Mouse (Mus musculus) neural tube, embryonic 14.5 days (tissue): ENCODE results near the gene Nkain2. TPM values are rescaled to one million over a fixed set of nuclear protein-coding genes. Genes with fewer than 3 reads are reported as not detected.
"Not testable (repeated sequence)": the region's sequence is repeated elsewhere in the genome, so short reads cannot be mapped to it uniquely, and the experiment has no call there.

Experiments used
- ATAC-seq: fragments of 200-750 bp; cut with Nextera tagmentation; 2 replicates; pipeline ENCODE4 v1.8.0; 2017; ENCODE audit warnings: low read depth, mild to moderate bottlenecking, moderate TSS enrichment, moderate library complexity
- H3K27ac ChIP-seq: fragments of 300-500 bp; sonication (generic); 2 replicates; pipeline ENCODE4 v1.5.1; 2014; ENCODE audit warnings: low read depth, mild to moderate bottlenecking, control low read depth, low read length, moderate library complexity, mixed read lengths
- H3K27me3 ChIP-seq: fragments of 300-500 bp; sonication (generic); 2 replicates; pipeline ENCODE4 v1.6.1; 2014; ENCODE audit warnings: low read length; ENCODE audit not compliant: control insufficient read depth, insufficient read depth
- H3K36me3 ChIP-seq: fragments of 300-500 bp; sonication (generic); 2 replicates; pipeline ENCODE4 v1.6.1; 2014; ENCODE audit warnings: low read length, mixed read lengths; ENCODE audit not compliant: control insufficient read depth, insufficient read depth
- H3K4me1 ChIP-seq: fragments of 300-500 bp; sonication (generic); 2 replicates; pipeline ENCODE4 v1.6.1; 2014; ENCODE audit warnings: low read length; ENCODE audit not compliant: control insufficient read depth, insufficient read depth
- H3K4me2 ChIP-seq: fragments of 300-500 bp; sonication (generic); 2 replicates; pipeline ENCODE4 v1.6.1; 2014; ENCODE audit warnings: mild to moderate bottlenecking, low read depth, low read length, control low read depth
- H3K4me3 ChIP-seq: fragments of 300-500 bp; sonication (generic); 2 replicates; pipeline ENCODE4 v1.5.1; 2014; ENCODE audit warnings: low read depth, low read length, control low read depth, mixed read lengths
- H3K9ac ChIP-seq: fragments of 300-500 bp; sonication (generic); replicated peaks from 2 replicates; pipeline ENCODE4 v1.6.1; 2014; ENCODE audit warnings: low read depth, mild to moderate bottlenecking, control low read depth, low read length, mixed read lengths
- H3K9me3 ChIP-seq: fragments of 300-500 bp; sonication (generic); 2 replicates; pipeline ENCODE4 v1.6.1; 2016; ENCODE audit warnings: low read length; ENCODE audit not compliant: control insufficient read depth
- WGBS: fragments of 180-500 bp; shearing (Covaris S2); extraction: QIAGEN DNeasy Blood & Tissue Kit; methylation state at CpG from one replicate; pipeline ENCODE4 v1.1.7; 2014; 5-methylcytosine and 5-hydroxymethylcytosine counted together
- polyA plus RNA-seq: library from polyadenylated mRNA; unstranded; fragments of >200 nt; fragmentation: Nextera tagmentation; extraction: Ambion mirVana; gene quantifications from 2 replicates; pipeline ENCODE4 v1.2.1, GENCODE M21; 2014

Gene Nkain2
- polyA plus RNA-seq, 1 experiment from 2014 or later: 24.3 TPM

- Histone ChIP-seq H3K27ac (no peak overlapping the region), H3K9ac (no peak overlapping the region), H3K4me3 (no peak overlapping the region), H3K27me3 (no peaks in the 10 kb centered on the region), H3K36me3 (no peaks in the 10 kb centered on the region), H3K9me3 (no peaks in the 10 kb centered on the region), H3K4me1 (no peaks in the 10 kb centered on the region), H3K4me2 (no peak overlapping the region)
- ATAC-seq: no peak
- 78% methylated on average over 5 of the region's 5 CpGs for WGBS
These were observed 962.6 kb downstream of the Nkain2 start for GRCm38 (mm10) chr10:31927657-31928056.

GRCm38 (mm10) chr10:31920901-31921300 is 969.4 kb downstream of the Nkain2 start:
- not testable (repeated sequence) for ATAC-seq, H3K36me3 ChIP-seq
- WGBS: 89% methylated on average over 3 of the region's 3 CpGs

GRCm38 (mm10) chr10:31907488-31907887 is 982.8 kb downstream of the Nkain2 start:
- ATAC-seq: peak; percentile 91
- Histone ChIP-seq H3K9me3 (no peaks in the 10 kb centered on the region), H3K4me1 (no peaks in the 10 kb centered on the region), H3K36me3 (no peaks in the 10 kb centered on the region), H3K4me3 (no peak overlapping the region), H3K9ac (no peak overlapping the region), H3K27ac (no peak overlapping the region), H3K4me2 (no peak overlapping the region), H3K27me3 (no peaks in the 10 kb centered on the region)
- WGBS: 15% methylated on average over 3 of the region's 3 CpGs

More at GRCm38 (mm10) chr10:31920901-31921300, 969.4 kb downstream of the Nkain2 start:
- not testable (repeated sequence) for H3K9ac ChIP-seq, H3K27ac ChIP-seq, H3K4me2 ChIP-seq, H3K4me3 ChIP-seq, H3K27me3 ChIP-seq, H3K4me1 ChIP-seq, H3K9me3 ChIP-seq

- Histone ChIP-seq H3K27ac (no peak overlapping the region), H3K36me3 (no peaks in the 10 kb centered on the region), H3K4me1 (no peaks in the 10 kb centered on the region), H3K27me3 (no peaks in the 10 kb centered on the region), H3K4me3 (no peak overlapping the region), H3K9me3 (no peaks in the 10 kb centered on the region), H3K4me2 (no peak overlapping the region), H3K9ac (no peak overlapping the region)
- no peak for ATAC-seq
- 28% methylated on average over 2 of the region's 2 CpGs for WGBS
These were observed 990.8 kb downstream of the Nkain2 start for GRCm38 (mm10) chr10:31899501-31899900.

GRCm38 (mm10) chr10:31873323-31873895 is 1016.9 kb downstream of the Nkain2 start:
- no peak overlapping the region for H3K4me2 ChIP-seq
- no peak overlapping the region for H3K9ac ChIP-seq
- ATAC-seq: peak; percentile 93
- no peak overlapping the region for H3K27ac ChIP-seq
- no peak overlapping the region for H3K4me3 ChIP-seq
- H3K27me3 ChIP-seq: no peaks in the 10 kb centered on the region
- no peaks in the 10 kb centered on the region for H3K9me3 ChIP-seq
- no peaks in the 10 kb centered on the region for H3K4me1 ChIP-seq
- no peaks in the 10 kb centered on the region for H3K36me3 ChIP-seq
- 35% methylated on average over 4 of the region's 4 CpGs for WGBS

GRCm38 (mm10) chr10:31868275-31868674 is 1022.0 kb downstream of the Nkain2 start:
- no peak overlapping the region for H3K27ac ChIP-seq
- H3K36me3 ChIP-seq: no peaks in the 10 kb centered on the region
- ATAC-seq: no peak
- no peak overlapping the region for H3K4me2 ChIP-seq
- H3K9me3 ChIP-seq: no peaks in the 10 kb centered on the region
- WGBS: 78% methylated on average over 1 of the region's 1 CpGs
- no peak overlapping the region for H3K9ac ChIP-seq
- no peaks in the 10 kb centered on the region for H3K27me3 ChIP-seq
- no peaks in the 10 kb centered on the region for H3K4me1 ChIP-seq
- no peak overlapping the region for H3K4me3 ChIP-seq

- Histone ChIP-seq H3K4me1 (no peaks in the 10 kb centered on the region), H3K9ac (no peak overlapping the region), H3K4me3 (no peak overlapping the region), H3K4me2 (no peak overlapping the region), H3K9me3 (no peaks in the 10 kb centered on the region), H3K27me3 (no peaks in the 10 kb centered on the region), H3K36me3 (no peaks in the 10 kb centered on the region), H3K27ac (no peak overlapping the region)
- WGBS: 80% methylated on average over 1 of the region's 1 CpGs
- no peak for ATAC-seq
These were observed 1063.2 kb downstream of the Nkain2 start for GRCm38 (mm10) chr10:31827041-31827440.

- Histone ChIP-seq H3K4me1 (no peaks in the 10 kb centered on the region), H3K4me3 (no peak overlapping the region), H3K4me2 (no peak overlapping the region), H3K36me3 (no peaks in the 10 kb centered on the region), H3K9me3 (no peaks in the 10 kb centered on the region), H3K27ac (no peak overlapping the region), H3K9ac (no peak overlapping the region), H3K27me3 (no peaks in the 10 kb centered on the region)
- 71% methylated on average over 3 of the region's 3 CpGs for WGBS
- no peak for ATAC-seq
These were observed 1077.7 kb downstream of the Nkain2 start for GRCm38 (mm10) chr10:31812543-31812942.

- Histone ChIP-seq H3K9me3 (no peaks in the 10 kb centered on the region), H3K36me3 (no peaks in the 10 kb centered on the region), H3K27ac (no peak overlapping the region), H3K9ac (no peak overlapping the region), H3K4me3 (no peak overlapping the region), H3K4me1 (0 out of 2 replicates have a peak, but pooled peaks cover 3% of the 10 kb centered on the region), H3K27me3 (no peaks in the 10 kb centered on the region), H3K4me2 (no peak overlapping the region)
- ATAC-seq: peak; percentile 90
- whole genome bisulfite sequencing: 25% methylated on average over 5 of the region's 5 CpGs
These were observed 1147.7 kb downstream of the Nkain2 start for GRCm38 (mm10) chr10:31742443-31743057.
